Mouse (Mus musculus): ENCODE measurements around the gene Tmem189. TPM values are rescaled to one million over a fixed set of nuclear protein-coding genes. Genes with fewer than 3 reads are reported as not detected.
"Not testable (repeated sequence)": the region's sequence is repeated elsewhere in the genome, so short reads cannot be mapped to it uniquely, and the experiment has no call there.

The Tmem189 gene
- polyA plus RNA-seq, 1 experiment from 2014 or later, result 31.9 TPM

DNA sequence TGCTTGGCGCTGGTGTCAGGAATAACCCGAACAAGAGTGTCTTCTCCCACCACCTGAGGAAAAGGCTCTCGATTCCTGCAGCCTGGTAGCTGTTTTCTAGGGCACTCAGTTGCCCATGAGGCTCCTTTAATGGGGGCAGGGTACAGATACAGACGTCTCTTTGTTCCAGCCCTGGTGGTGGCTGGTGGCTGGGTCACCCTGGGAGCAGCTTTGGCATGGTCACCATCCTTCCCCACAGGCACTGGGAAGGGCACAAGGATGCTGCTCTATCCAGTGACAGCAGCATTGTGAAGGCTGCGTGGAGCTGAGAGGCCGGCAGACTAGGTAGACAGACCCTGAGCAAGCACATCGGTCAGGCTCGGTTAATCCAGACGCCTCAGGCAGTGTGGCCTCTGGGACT, 38.0 kb downstream of the Tmem189 start:
- WGBS, result 73% methylated on average over 9 of the region's 9 CpGs
- Histone ChIP-seq H3K9ac (replicated peaks; ENCODE audit: low read length) (no peak overlapping the region), H3K9me3 (replicated peaks; ENCODE audit: control insufficient read depth, low read length) (no peaks in the 10 kb centered on the region), H3K27ac (replicated peaks; ENCODE audit: low read depth, low read length) (no peak overlapping the region), H3K36me3 (replicated peaks; ENCODE audit: control insufficient read depth, insufficient read depth, low read depth, low read length) (no peaks in the 10 kb centered on the region; the same call in 1 of the 2 replicates), H3K4me3 (ENCODE audit: low read depth, low read length) (no peak overlapping the region), H3K4me1 (ENCODE audit: control insufficient read depth, insufficient read depth, low read length) (no peaks in the 10 kb centered on the region), H3K27me3 (ENCODE audit: control insufficient read depth, insufficient read depth, low read length) (no peaks in the 10 kb centered on the region), H3K4me2 (ENCODE audit: low read depth, low read length) (no peak overlapping the region)
- no peak for DNase-seq (ENCODE audit: low spot score)
- no peak for ATAC-seq (replicated peaks; ENCODE audit: insufficient number of reproducible peaks, low FRiP score, low TSS enrichment, low read depth)

DNA sequence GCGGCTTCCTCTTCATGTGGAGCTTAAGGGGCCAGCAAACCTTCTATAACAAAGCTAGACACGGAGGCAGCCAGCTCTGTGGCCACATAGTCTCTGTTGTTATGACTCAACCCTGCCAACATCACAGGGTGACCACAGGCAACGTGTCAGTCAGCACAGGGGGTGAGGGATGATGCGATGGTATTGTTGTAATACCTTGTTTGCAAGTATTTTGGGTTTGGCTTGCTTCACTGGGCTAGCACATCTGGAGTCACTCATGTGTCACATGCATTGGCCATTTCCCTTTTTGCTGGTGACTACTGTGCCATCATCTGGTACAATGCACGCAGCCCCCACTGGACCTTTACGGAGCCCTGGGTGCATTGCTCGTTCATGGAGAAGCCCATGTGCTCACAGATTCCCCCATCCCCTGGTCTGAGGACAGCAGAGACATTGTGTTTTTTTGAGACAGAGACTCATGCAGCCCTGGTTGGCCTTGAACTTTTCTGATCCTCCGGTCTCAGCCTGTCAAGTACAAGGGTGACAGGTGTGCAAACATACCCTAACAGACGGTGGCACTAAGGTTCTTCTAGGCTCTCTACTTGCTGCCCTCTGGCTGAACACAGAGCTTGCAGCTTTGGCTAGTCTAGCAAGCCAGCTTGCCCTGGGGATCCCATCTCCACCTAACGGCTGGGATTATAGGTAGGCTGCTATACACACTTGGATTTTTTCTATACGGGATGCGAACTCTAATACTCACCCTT, 40.2 kb downstream of the Tmem189 start:
- Histone ChIP-seq H3K27ac (replicated peaks; ENCODE audit: low read depth, low read length) (no peak overlapping the region), H3K9me3 (replicated peaks; ENCODE audit: control insufficient read depth, low read length) (no peaks in the 10 kb centered on the region), H3K36me3 (replicated peaks; ENCODE audit: control insufficient read depth, insufficient read depth, low read depth, low read length) (no peaks in the 10 kb centered on the region; the same call in 1 of the 2 replicates), H3K4me2 (ENCODE audit: low read depth, low read length) (no peak overlapping the region), H3K4me3 (ENCODE audit: low read depth, low read length) (no peak overlapping the region), H3K27me3 (ENCODE audit: control insufficient read depth, insufficient read depth, low read length) (no peaks in the 10 kb centered on the region), H3K9ac (replicated peaks; ENCODE audit: low read length) (no peak overlapping the region), H3K4me1 (ENCODE audit: control insufficient read depth, insufficient read depth, low read length) (no peaks in the 10 kb centered on the region)
- ATAC-seq (replicated peaks; ENCODE audit: insufficient number of reproducible peaks, low FRiP score, low TSS enrichment, low read depth) (no peak), DNase-seq (ENCODE audit: low spot score) (no peak)
- 89% methylated on average over 12 of the region's 12 CpGs for WGBS

DNA sequence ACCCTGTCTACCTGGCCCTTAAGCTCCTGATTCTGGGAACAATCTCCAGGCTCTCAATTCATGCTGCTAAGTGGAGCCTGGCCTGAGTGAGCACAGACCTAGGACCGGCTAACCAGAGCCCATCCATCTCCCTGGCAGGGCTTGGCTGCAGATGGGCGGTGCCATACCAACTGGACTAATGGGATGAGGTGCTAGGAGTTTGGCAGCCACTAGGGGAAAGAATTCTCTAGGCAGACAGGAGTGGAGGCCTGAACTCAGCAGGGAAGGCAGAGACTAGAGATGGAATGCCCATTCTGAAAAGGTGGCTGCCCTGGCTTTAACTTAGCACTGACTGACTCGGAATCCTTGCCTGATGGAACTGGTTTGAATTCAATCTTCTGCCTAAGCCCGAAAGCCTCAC, 43.2 kb downstream of the Tmem189 start:
- no peaks in the 10 kb centered on the region for H3K9me3 ChIP-seq (replicated peaks; ENCODE audit: control insufficient read depth, low read length)
- no peak overlapping the region for H3K27ac ChIP-seq (replicated peaks; ENCODE audit: low read depth, low read length)
- no peak overlapping the region for H3K4me2 ChIP-seq (ENCODE audit: low read depth, low read length)
- 83% methylated on average over 4 of the region's 4 CpGs for WGBS
- H3K4me3 ChIP-seq (ENCODE audit: low read depth, low read length), result no peak overlapping the region
- H3K9ac ChIP-seq (replicated peaks; ENCODE audit: low read length), result no peak overlapping the region
- ATAC-seq (replicated peaks; ENCODE audit: insufficient number of reproducible peaks, low FRiP score, low TSS enrichment, low read depth) (no peak), DNase-seq (ENCODE audit: low spot score) (no peak)
- no peaks in the 10 kb centered on the region for H3K27me3 ChIP-seq (ENCODE audit: control insufficient read depth, insufficient read depth, low read length)
- H3K4me1 ChIP-seq (ENCODE audit: control insufficient read depth, insufficient read depth, low read length), result no peaks in the 10 kb centered on the region
- no peaks in the 10 kb centered on the region for H3K36me3 ChIP-seq (replicated peaks; ENCODE audit: control insufficient read depth, insufficient read depth, low read depth, low read length)

DNA sequence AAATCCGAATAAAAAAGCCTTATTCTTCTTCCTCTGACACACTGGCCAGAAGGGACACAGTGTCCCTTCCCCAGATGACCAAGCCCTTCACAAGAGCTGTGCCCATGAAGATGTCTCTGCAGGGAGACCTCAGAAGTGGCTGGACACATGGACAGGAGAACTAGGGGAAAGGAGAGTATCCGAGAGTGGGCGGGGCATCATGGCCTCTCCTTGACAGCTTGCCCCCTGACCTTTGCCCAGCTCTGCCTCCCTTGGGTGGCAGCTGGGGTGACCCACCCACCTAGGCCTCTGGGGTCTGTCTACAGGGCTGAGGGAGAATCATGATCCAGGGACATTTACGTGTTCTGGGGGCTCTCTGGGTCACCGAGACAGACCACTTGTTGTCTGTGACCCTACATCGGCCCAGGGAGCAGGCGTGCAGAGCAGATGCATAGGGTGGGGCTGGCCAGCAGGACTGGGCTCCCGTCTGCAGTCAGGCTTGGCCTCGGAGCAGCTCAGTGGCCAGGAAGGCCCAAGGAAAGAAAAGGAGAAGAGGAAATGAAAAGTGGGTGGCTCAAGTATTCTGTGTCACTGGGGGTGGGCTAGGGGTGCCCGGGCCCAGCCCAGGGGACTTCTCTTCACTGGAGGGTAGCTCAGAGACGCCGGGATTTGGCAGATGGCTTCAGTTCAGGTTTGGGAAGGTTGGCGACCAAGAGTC, 46.1 kb downstream of the Tmem189 start:
- not testable (repeated sequence) for H3K4me3 ChIP-seq (ENCODE audit: low read depth, low read length); DNase-seq (ENCODE audit: low spot score); H3K4me2 ChIP-seq (ENCODE audit: low read depth, low read length); H3K4me1 ChIP-seq (ENCODE audit: control insufficient read depth, insufficient read depth, low read length); H3K9ac ChIP-seq (replicated peaks; ENCODE audit: low read length); H3K27ac ChIP-seq (replicated peaks; ENCODE audit: low read depth, low read length); H3K9me3 ChIP-seq (replicated peaks; ENCODE audit: control insufficient read depth, low read length); H3K27me3 ChIP-seq (ENCODE audit: control insufficient read depth, insufficient read depth, low read length); ATAC-seq (replicated peaks; ENCODE audit: insufficient number of reproducible peaks, low FRiP score, low TSS enrichment, low read depth); H3K36me3 ChIP-seq (replicated peaks; ENCODE audit: control insufficient read depth, insufficient read depth, low read depth, low read length)
- WGBS, result 83% methylated on average over 12 of the region's 13 CpGs

DNA sequence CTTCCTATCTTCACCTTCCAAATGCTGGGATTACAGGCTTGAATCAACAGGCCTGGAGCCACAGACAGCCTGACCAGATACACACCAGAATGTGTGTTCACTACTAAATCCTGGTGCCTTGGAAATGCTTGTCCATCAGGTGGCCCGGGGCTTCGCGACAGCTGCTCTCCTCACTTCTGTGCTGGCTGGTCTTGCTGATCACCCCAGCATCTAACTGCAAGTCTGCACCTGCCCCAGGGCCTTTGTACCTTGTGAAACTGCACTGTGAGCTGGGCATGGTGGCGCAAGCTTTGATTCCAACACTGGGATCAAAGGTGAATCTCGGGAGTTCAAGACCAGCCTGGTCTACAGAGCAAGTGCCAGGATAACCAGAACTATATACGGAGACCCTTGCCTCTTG, 47.5 kb downstream of the Tmem189 start:
- no peak overlapping the region for H3K4me3 ChIP-seq (ENCODE audit: low read depth, low read length)
- no peaks in the 10 kb centered on the region for H3K4me1 ChIP-seq (ENCODE audit: control insufficient read depth, insufficient read depth, low read length)
- no peaks in the 10 kb centered on the region for H3K36me3 ChIP-seq (replicated peaks; ENCODE audit: control insufficient read depth, insufficient read depth, low read depth, low read length)
- no peaks in the 10 kb centered on the region for H3K27me3 ChIP-seq (ENCODE audit: control insufficient read depth, insufficient read depth, low read length)
- H3K27ac ChIP-seq (replicated peaks; ENCODE audit: low read depth, low read length), result no peak overlapping the region
- H3K4me2 ChIP-seq (ENCODE audit: low read depth, low read length), result no peak overlapping the region
- DNase-seq (ENCODE audit: low spot score) (no peak), ATAC-seq (replicated peaks; ENCODE audit: insufficient number of reproducible peaks, low FRiP score, low TSS enrichment, low read depth) (no peak)
- WGBS, result 91% methylated on average over 6 of the region's 6 CpGs
- H3K9ac ChIP-seq (replicated peaks; ENCODE audit: low read length), result no peak overlapping the region
- H3K9me3 ChIP-seq (replicated peaks; ENCODE audit: control insufficient read depth, low read length), result no peaks in the 10 kb centered on the region

DNA sequence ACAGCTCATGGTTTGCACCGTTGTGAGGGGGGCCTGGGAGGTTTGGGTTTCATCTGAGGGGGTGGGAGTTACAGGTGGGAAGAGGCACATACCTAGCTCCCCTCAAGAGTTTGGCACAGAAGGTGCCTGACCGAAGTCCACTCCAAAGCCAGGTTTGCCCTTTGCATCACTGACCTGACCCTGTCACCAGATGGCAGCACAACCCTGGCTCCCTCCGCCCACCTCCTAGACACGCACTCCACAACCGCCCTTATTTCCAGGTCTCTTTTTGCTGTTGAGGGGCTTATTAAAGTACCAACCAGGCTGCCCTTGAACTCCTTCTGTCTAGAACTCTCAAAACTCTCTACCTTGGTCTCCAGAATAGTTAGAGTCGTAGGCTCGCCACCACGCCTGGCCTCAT, 48.3 kb downstream of the Tmem189 start:
- H3K4me2 ChIP-seq (ENCODE audit: low read depth, low read length), result no peak overlapping the region
- no peaks in the 10 kb centered on the region for H3K4me1 ChIP-seq (ENCODE audit: control insufficient read depth, insufficient read depth, low read length)
- DNase-seq (ENCODE audit: low spot score) (no peak), ATAC-seq (replicated peaks; ENCODE audit: insufficient number of reproducible peaks, low FRiP score, low TSS enrichment, low read depth) (no peak)
- H3K27ac ChIP-seq (replicated peaks; ENCODE audit: low read depth, low read length), result no peak overlapping the region
- H3K27me3 ChIP-seq (ENCODE audit: control insufficient read depth, insufficient read depth, low read length), result no peaks in the 10 kb centered on the region
- H3K9me3 ChIP-seq (replicated peaks; ENCODE audit: control insufficient read depth, low read length), result no peaks in the 10 kb centered on the region
- WGBS, result 59% methylated on average over 8 of the region's 8 CpGs
- H3K9ac ChIP-seq (replicated peaks; ENCODE audit: low read length), result no peak overlapping the region
- H3K4me3 ChIP-seq (ENCODE audit: low read depth, low read length), result no peak overlapping the region
- no peaks in the 10 kb centered on the region for H3K36me3 ChIP-seq (replicated peaks; ENCODE audit: control insufficient read depth, insufficient read depth, low read depth, low read length)

DNA sequence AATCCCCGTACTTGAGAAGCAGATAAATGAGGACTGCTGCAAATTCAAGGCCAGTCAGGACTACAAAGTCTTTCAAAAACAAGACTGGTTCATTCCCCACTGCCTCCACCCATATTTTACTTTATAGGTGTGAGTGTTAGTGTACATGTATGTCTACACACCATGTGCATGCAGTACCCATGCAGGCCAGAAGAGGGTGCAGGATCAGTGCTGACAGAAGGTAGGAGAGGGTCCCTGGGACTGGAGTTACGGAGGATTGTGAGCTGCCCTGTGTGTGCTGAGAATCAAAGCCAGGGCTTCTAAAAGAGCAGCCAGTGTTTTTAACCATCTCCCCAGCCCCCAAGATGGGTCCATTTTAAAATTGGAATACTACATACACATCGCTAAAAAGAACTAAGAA, 49.3 kb downstream of the Tmem189 start:
- WGBS, result 87% methylated on average over 3 of the region's 3 CpGs
- DNase-seq (ENCODE audit: low spot score) (peak; percentile 58), ATAC-seq (replicated peaks; ENCODE audit: insufficient number of reproducible peaks, low FRiP score, low TSS enrichment, low read depth) (no peak)
- Histone ChIP-seq H3K9me3 (replicated peaks; ENCODE audit: control insufficient read depth, low read length) (no peaks in the 10 kb centered on the region), H3K4me3 (ENCODE audit: low read depth, low read length) (no peak overlapping the region), H3K27me3 (ENCODE audit: control insufficient read depth, insufficient read depth, low read length) (no peaks in the 10 kb centered on the region), H3K27ac (replicated peaks; ENCODE audit: low read depth, low read length) (no peak overlapping the region), H3K4me1 (ENCODE audit: control insufficient read depth, insufficient read depth, low read length) (no peaks in the 10 kb centered on the region), H3K36me3 (replicated peaks; ENCODE audit: control insufficient read depth, insufficient read depth, low read depth, low read length) (no peaks in the 10 kb centered on the region), H3K9ac (replicated peaks; ENCODE audit: low read length) (no peak overlapping the region), H3K4me2 (ENCODE audit: low read depth, low read length) (no peak overlapping the region)

DNA sequence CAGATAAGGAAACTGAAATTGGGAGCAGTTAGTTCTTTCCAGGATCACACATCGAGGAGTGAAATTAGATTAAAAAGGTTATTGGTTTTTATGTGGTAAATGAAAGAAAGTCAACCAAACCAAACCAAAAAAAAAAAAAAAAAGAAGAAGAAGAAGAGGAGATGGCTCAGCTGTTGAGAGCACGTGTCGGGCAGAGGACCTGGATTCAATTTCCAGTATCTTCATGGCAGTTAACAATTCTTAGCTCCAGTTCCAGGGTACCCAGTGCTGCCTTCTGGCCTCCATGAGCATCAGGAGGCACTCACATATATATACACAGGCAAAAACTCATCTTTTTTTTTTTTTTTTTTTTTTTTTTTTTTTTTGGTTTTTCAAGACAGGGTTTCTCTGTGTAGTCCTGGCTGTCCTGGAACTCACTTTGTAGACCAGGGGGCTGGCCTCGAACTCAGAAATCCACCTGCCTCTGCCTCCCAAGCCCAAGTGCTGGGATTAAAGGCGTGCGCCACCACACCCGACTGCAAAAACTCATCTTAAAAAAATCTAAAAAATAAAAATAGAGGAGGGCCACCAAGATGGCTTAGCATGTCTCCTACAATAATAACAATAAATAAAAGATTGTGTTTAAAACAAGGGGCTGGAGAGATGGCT, 54.6 kb downstream of the Tmem189 start:
- Histone ChIP-seq H3K9me3 (replicated peaks; ENCODE audit: control insufficient read depth, low read length) (no peaks in the 10 kb centered on the region), H3K27me3 (ENCODE audit: control insufficient read depth, insufficient read depth, low read length) (no peaks in the 10 kb centered on the region), H3K9ac (replicated peaks; ENCODE audit: low read length) (no peak overlapping the region), H3K27ac (replicated peaks; ENCODE audit: low read depth, low read length) (no peak overlapping the region), H3K36me3 (replicated peaks; ENCODE audit: control insufficient read depth, insufficient read depth, low read depth, low read length) (no peaks in the 10 kb centered on the region), H3K4me2 (ENCODE audit: low read depth, low read length) (peak overlapping the region; percentile 41), H3K4me3 (ENCODE audit: low read depth, low read length) (no peak overlapping the region), H3K4me1 (ENCODE audit: control insufficient read depth, insufficient read depth, low read length) (peaks cover 6% of the 10 kb centered on the region)
- 73% methylated on average over 7 of the region's 7 CpGs for WGBS
- ATAC-seq (replicated peaks; ENCODE audit: insufficient number of reproducible peaks, low FRiP score, low TSS enrichment, low read depth) (no peak), DNase-seq (ENCODE audit: low spot score) (no peak)

Measured in embryonic facial prominence, embryonic 11.5 days (tissue).